Mouse (Mus musculus): ENCODE results near the gene Mrpl58. TPM values are rescaled to one million over a fixed set of nuclear protein-coding genes. Genes with fewer than 3 reads are reported as not detected.
"Not testable (repeated sequence)": the region's sequence is repeated elsewhere in the genome, so short reads cannot be mapped to it uniquely, and the experiment has no call there.

The Mrpl58 gene
- polyA plus RNA-seq, 1 experiment from 2014 or later: 202 TPM

- H3K36me3 ChIP-seq: no peaks in the 10 kb centered on the region
- H3K27ac ChIP-seq: no peak within 1 kb of the TSS
- H3K4me3 ChIP-seq: no peak within 1 kb of the TSS
- DNase-seq (ENCODE audit: low spot score): no peak
- no peaks in the 10 kb centered on the region for H3K27me3 ChIP-seq (ENCODE audit: low read depth, poor library complexity, severe bottlenecking)
- H3K9me3 ChIP-seq (replicated peaks): no peaks in the 10 kb centered on the region
- 93% methylated on average over 9 of the region's 9 CpGs for WGBS
- H3K4me1 ChIP-seq: peaks cover 21% of the 10 kb centered on the region
Observed at GRCm38 (mm10) chr11:115439906-115440595, 36.5 kb downstream of the Mrpl58 start, which contains the start of gene Trim80. TSS of gene Trim80 (plus strand) at chr11:115440545.

GRCm38 (mm10) chr11:115441417-115441816, 37.9 kb downstream of the Mrpl58 start:
- H3K4me1 ChIP-seq: peaks cover 9% of the 10 kb centered on the region
- DNase-seq (ENCODE audit: low spot score): no peak
- H3K27me3 ChIP-seq (ENCODE audit: low read depth, poor library complexity, severe bottlenecking): no peaks in the 10 kb centered on the region

GRCm38 (mm10) chr11:115446906-115447305, 43.4 kb downstream of the Mrpl58 start:
- WGBS: 84% methylated on average over 3 of the region's 3 CpGs
- Histone ChIP-seq H3K9me3 (replicated peaks) (no peaks in the 10 kb centered on the region), H3K4me3 (no peak overlapping the region), H3K27me3 (ENCODE audit: low read depth, poor library complexity, severe bottlenecking) (no peaks in the 10 kb centered on the region), H3K36me3 (no peaks in the 10 kb centered on the region), H3K4me1 (peaks cover 29% of the 10 kb centered on the region), H3K27ac (peak overlapping the region; percentile 50; the same call in 1 of the 2 replicates)
- DNase-seq (ENCODE audit: low spot score): no peak

More at GRCm38 (mm10) chr11:115441417-115441816, 37.9 kb downstream of the Mrpl58 start:
- no peaks in the 10 kb centered on the region for H3K9me3 ChIP-seq (replicated peaks)
- H3K27ac ChIP-seq: no peak overlapping the region
- no peaks in the 10 kb centered on the region for H3K36me3 ChIP-seq
- WGBS: 50% methylated on average over 15 of the region's 15 CpGs
- H3K4me3 ChIP-seq: no peak overlapping the region

GRCm38 (mm10) chr11:115447321-115447885, 43.9 kb downstream of the Mrpl58 start:
- Histone ChIP-seq H3K9me3 (replicated peaks) (no peaks in the 10 kb centered on the region), H3K27me3 (ENCODE audit: low read depth, poor library complexity, severe bottlenecking) (no peaks in the 10 kb centered on the region), H3K4me1 (peaks cover 29% of the 10 kb centered on the region), H3K36me3 (no peaks in the 10 kb centered on the region), H3K4me3 (no peak overlapping the region), H3K27ac (no peak overlapping the region)
- no peak for DNase-seq (ENCODE audit: low spot score)
- 85% methylated on average over 11 of the region's 11 CpGs for WGBS

GRCm38 (mm10) chr11:115448075-115448474, 44.5 kb downstream of the Mrpl58 start:
- peaks cover 29% of the 10 kb centered on the region for H3K4me1 ChIP-seq
- H3K36me3 ChIP-seq: no peaks in the 10 kb centered on the region
- H3K9me3 ChIP-seq (replicated peaks): no peaks in the 10 kb centered on the region
- no peak for DNase-seq (ENCODE audit: low spot score)
- H3K27ac ChIP-seq: no peak overlapping the region
- no peaks in the 10 kb centered on the region for H3K27me3 ChIP-seq (ENCODE audit: low read depth, poor library complexity, severe bottlenecking)
- 82% methylated on average over 16 of the region's 16 CpGs for WGBS
- no peak overlapping the region for H3K4me3 ChIP-seq

- no peaks in the 10 kb centered on the region for H3K9me3 ChIP-seq (replicated peaks)
- H3K27me3 ChIP-seq (ENCODE audit: low read depth, poor library complexity, severe bottlenecking): no peaks in the 10 kb centered on the region
- DNase-seq (ENCODE audit: low spot score): no peak
- H3K27ac ChIP-seq: 0 out of 2 replicates have a peak overlapping the region, but pooled peaks have one; percentile 16
- H3K4me3 ChIP-seq: no peak overlapping the region
- peaks cover 29% of the 10 kb centered on the region for H3K4me1 ChIP-seq
- no peaks in the 10 kb centered on the region for H3K36me3 ChIP-seq
- WGBS: 50% methylated on average over 7 of the region's 7 CpGs
Observed at GRCm38 (mm10) chr11:115448998-115449397, 45.4 kb downstream of the Mrpl58 start.

- WGBS: 92% methylated on average over 7 of the region's 7 CpGs
- H3K27ac ChIP-seq: no peak overlapping the region
- no peaks in the 10 kb centered on the region for H3K27me3 ChIP-seq (ENCODE audit: low read depth, poor library complexity, severe bottlenecking)
- H3K4me3 ChIP-seq: no peak overlapping the region
- peaks cover 29% of the 10 kb centered on the region for H3K4me1 ChIP-seq
- DNase-seq (ENCODE audit: low spot score): no peak
- H3K36me3 ChIP-seq: no peaks in the 10 kb centered on the region
- H3K9me3 ChIP-seq (replicated peaks): no peaks in the 10 kb centered on the region
Observed at GRCm38 (mm10) chr11:115450176-115450575, 46.6 kb downstream of the Mrpl58 start.

- no peak overlapping the region for H3K27ac ChIP-seq
- peaks cover 24% of the 10 kb centered on the region for H3K4me1 ChIP-seq
- H3K9me3 ChIP-seq (replicated peaks): no peaks in the 10 kb centered on the region
- H3K4me3 ChIP-seq: no peak overlapping the region
- H3K36me3 ChIP-seq: no peaks in the 10 kb centered on the region
- 83% methylated on average over 8 of the region's 8 CpGs for WGBS
- no peak for DNase-seq (ENCODE audit: low spot score)
- no peaks in the 10 kb centered on the region for H3K27me3 ChIP-seq (ENCODE audit: low read depth, poor library complexity, severe bottlenecking)
Observed at GRCm38 (mm10) chr11:115451781-115452241, 48.3 kb downstream of the Mrpl58 start.

- Histone ChIP-seq H3K27ac (no peak overlapping the region), H3K27me3 (ENCODE audit: low read depth, poor library complexity, severe bottlenecking) (no peaks in the 10 kb centered on the region), H3K4me3 (no peak overlapping the region), H3K9me3 (replicated peaks) (no peaks in the 10 kb centered on the region), H3K4me1 (peaks cover 26% of the 10 kb centered on the region), H3K36me3 (no peaks in the 10 kb centered on the region)
- WGBS: 87% methylated on average over 7 of the region's 7 CpGs
- DNase-seq (ENCODE audit: low spot score): no peak
Observed at GRCm38 (mm10) chr11:115452281-115452860, 48.8 kb downstream of the Mrpl58 start.

GRCm38 (mm10) chr11:115453306-115453705, 49.8 kb downstream of the Mrpl58 start:
- Histone ChIP-seq H3K27ac (no peak overlapping the region), H3K36me3 (no peaks in the 10 kb centered on the region), H3K4me1 (peaks cover 24% of the 10 kb centered on the region), H3K27me3 (ENCODE audit: low read depth, poor library complexity, severe bottlenecking) (no peaks in the 10 kb centered on the region), H3K4me3 (no peak overlapping the region), H3K9me3 (replicated peaks) (no peaks in the 10 kb centered on the region)
- no peak for DNase-seq (ENCODE audit: low spot score)
- 80% methylated on average over 4 of the region's 4 CpGs for WGBS

- WGBS: 87% methylated on average over 6 of the region's 6 CpGs
- H3K36me3 ChIP-seq; DNase-seq (ENCODE audit: low spot score); H3K4me3 ChIP-seq; H3K27me3 ChIP-seq (ENCODE audit: low read depth, poor library complexity, severe bottlenecking); H3K27ac ChIP-seq; H3K9me3 ChIP-seq (replicated peaks): not testable (repeated sequence)
- peaks cover 11% of the 10 kb centered on the region for H3K4me1 ChIP-seq
Observed at GRCm38 (mm10) chr11:115454822-115455221, 51.3 kb downstream of the Mrpl58 start.

- WGBS: 87% methylated on average over 15 of the region's 15 CpGs
- Histone ChIP-seq H3K36me3 (no peaks in the 10 kb centered on the region), H3K27me3 (ENCODE audit: low read depth, poor library complexity, severe bottlenecking) (no peaks in the 10 kb centered on the region), H3K4me3 (no peak overlapping the region), H3K9me3 (replicated peaks) (no peaks in the 10 kb centered on the region), H3K27ac (no peak overlapping the region), H3K4me1 (peaks cover 11% of the 10 kb centered on the region)
- DNase-seq (ENCODE audit: low spot score): no peak
Observed at GRCm38 (mm10) chr11:115455619-115456018, 52.1 kb downstream of the Mrpl58 start.

GRCm38 (mm10) chr11:115456182-115456581, 52.6 kb downstream of the Mrpl58 start:
- Histone ChIP-seq H3K4me1 (peaks cover 11% of the 10 kb centered on the region), H3K4me3 (no peak overlapping the region), H3K36me3 (no peaks in the 10 kb centered on the region), H3K27me3 (ENCODE audit: low read depth, poor library complexity, severe bottlenecking) (no peaks in the 10 kb centered on the region), H3K9me3 (replicated peaks) (no peaks in the 10 kb centered on the region), H3K27ac (no peak overlapping the region)
- DNase-seq (ENCODE audit: low spot score): no peak
- 94% methylated on average over 5 of the region's 5 CpGs for WGBS

Measured in limb, embryonic 10.5 days (tissue).